Mouse (Mus musculus) CH12.LX (cell line): ENCODE measurements around the gene Vrk3. TPM values are rescaled to one million over a fixed set of nuclear protein-coding genes. Genes with fewer than 3 reads are reported as not detected.

Experiments
- DNase-seq: peaks from one replicate; pipeline ENCODE4 v3.0.0-alpha.2; 2013; ENCODE audit errors: extremely low read depth
- H3K27ac ChIP-seq: 2 replicates; pipeline ENCODE4 v1.5.1; 2012; ENCODE audit warnings: low read depth, mild to moderate bottlenecking, control low read depth, moderate library complexity; ENCODE audit not compliant: insufficient read depth
- H3K27me3 ChIP-seq: replicated peaks from 2 replicates; pipeline ENCODE3; 2012; ENCODE audit warnings: inconsistent platforms
- H3K36me3 ChIP-seq, 2 experiments: replicated peaks in 1 of 2; 2 replicates each; pipeline versions ENCODE3 to v1.6.1; 2012; ENCODE audit warnings: inconsistent platforms in 1 of 2, low read length in 1 of 2, mild to moderate bottlenecking in 1 of 2, mixed read lengths in 1 of 2, moderate library complexity in 1 of 2; ENCODE audit not compliant: control insufficient read depth in 1 of 2, insufficient read depth in 1 of 2
- H3K4me1 ChIP-seq, 2 experiments: 2 replicates each; pipeline ENCODE4 v1.6.1; 2012; ENCODE audit warnings: inconsistent platforms in 1 of 2, moderate library complexity in 1 of 2; ENCODE audit not compliant: insufficient read depth in 2 of 2, control insufficient read depth in 1 of 2
- H3K4me2 ChIP-seq: 2 replicates; pipeline ENCODE4 v1.6.1; 2012; ENCODE audit warnings: low read depth, mild to moderate bottlenecking, control low read depth; ENCODE audit not compliant: poor library complexity, insufficient read depth, severe bottlenecking
- H3K4me3 ChIP-seq, 3 experiments: fragments of 150-350 bp in 1 of 3; sonication (generic) in 1 of 3; replicated peaks in 1 of 3; 2 replicates each; pipeline versions ENCODE3 to v1.5.1; 2011 to 2012; ENCODE audit warnings: low read depth in 2 of 3, low read length in 2 of 3, mild to moderate bottlenecking in 2 of 3, moderate library complexity in 2 of 3, control low read depth in 1 of 3, improper control_type of control experiment in 1 of 3, inconsistent platforms in 1 of 3, mixed read lengths in 1 of 3; ENCODE audit not compliant: poor library complexity in 1 of 3
- H3K79me2 ChIP-seq: replicated peaks from 2 replicates; pipeline ENCODE4 v1.6.1; 2012; ENCODE audit warnings: mild to moderate bottlenecking, moderate library complexity; ENCODE audit not compliant: control insufficient read depth, poor library complexity, insufficient read depth, severe bottlenecking; ENCODE audit errors: extremely low read depth
- H3K9ac ChIP-seq: 2 replicates; pipeline ENCODE4 v1.6.1; 2012; ENCODE audit warnings: low read depth, mild to moderate bottlenecking, control low read depth, moderate library complexity; ENCODE audit not compliant: insufficient read depth
- H3K9me3 ChIP-seq: replicated peaks from 2 replicates; pipeline ENCODE3; 2012; ENCODE audit warnings: low read length, inconsistent platforms, mixed read lengths
- CHD1 ChIP-seq: IDR thresholded peaks from 2 replicates; pipeline ENCODE4 v1.6.1; 2012; ENCODE audit warnings: low read depth, low read length, improper control_type of control experiment, inconsistent platforms
- CHD2 ChIP-seq: IDR thresholded peaks from 2 replicates; pipeline ENCODE4 v1.6.1; 2011; ENCODE audit warnings: low read length, improper control_type of control experiment
- CTCF ChIP-seq, 2 experiments: IDR thresholded peaks in 1 of 2; conservative IDR thresholded peaks in 1 of 2; 2 replicates each; pipeline ENCODE4 v1.5.1; 2011 to 2012; ENCODE audit warnings: low read depth in 2 of 2, low read length in 2 of 2, improper control_type of control experiment in 1 of 2, inconsistent platforms in 1 of 2, mild to moderate bottlenecking in 1 of 2, moderate library complexity in 1 of 2
- ELF1 ChIP-seq: IDR thresholded peaks from 2 replicates; pipeline ENCODE4 v1.6.1; 2014; ENCODE audit warnings: low read depth, mild to moderate bottlenecking, inconsistent platforms, low read length, improper control_type of control experiment
- ETS1 ChIP-seq: conservative IDR thresholded peaks from 2 replicates; pipeline ENCODE4 v1.6.1; 2012; ENCODE audit warnings: low read depth, mild to moderate bottlenecking, inconsistent platforms, low read length, improper control_type of control experiment, moderate library complexity
- GABPA ChIP-seq: IDR thresholded peaks from 2 replicates; pipeline ENCODE4 v1.6.1; 2012; ENCODE audit warnings: low read depth, low read length, improper control_type of control experiment, inconsistent platforms; ENCODE audit not compliant: insufficient replicate concordance
- JUND ChIP-seq: conservative IDR thresholded peaks from 2 replicates; pipeline ENCODE4 v1.6.1; 2011; ENCODE audit warnings: low read depth, low read length, improper control_type of control experiment
- KAT2A ChIP-seq: IDR thresholded peaks from 2 replicates; pipeline ENCODE4 v1.6.1; 2012; ENCODE audit warnings: low read length, improper control_type of control experiment, inconsistent platforms; ENCODE audit not compliant: insufficient replicate concordance
- MAX ChIP-seq: IDR thresholded peaks from 2 replicates; pipeline ENCODE4 v1.6.1; 2011; ENCODE audit warnings: low read length, improper control_type of control experiment
- MAZ ChIP-seq: IDR thresholded peaks from 2 replicates; pipeline ENCODE4 v1.6.1; 2012; ENCODE audit warnings: low read depth, mild to moderate bottlenecking, inconsistent platforms, low read length, improper control_type of control experiment, moderate library complexity
- MEF2A ChIP-seq: IDR thresholded peaks from 2 replicates; pipeline ENCODE4 v1.6.1; 2014; ENCODE audit warnings: low read depth, mild to moderate bottlenecking, inconsistent platforms, low read length, improper control_type of control experiment, borderline replicate concordance
- MYC ChIP-seq: IDR thresholded peaks from 2 replicates; pipeline ENCODE4 v1.6.1; 2011; ENCODE audit warnings: low read depth, mild to moderate bottlenecking, improper control_type of control experiment, low read length
- NELFE ChIP-seq: IDR thresholded peaks from 2 replicates; pipeline ENCODE4 v1.6.1; 2011; ENCODE audit warnings: low read depth, low read length, improper control_type of control experiment
- PAX5 ChIP-seq: IDR thresholded peaks from 2 replicates; pipeline ENCODE4 v1.6.1; 2012; ENCODE audit warnings: low read length, inconsistent platforms, mixed read lengths
- POLR2AphosphoS2 ChIP-seq: IDR thresholded peaks from 2 replicates; pipeline ENCODE4 v1.6.1; 2011; ENCODE audit warnings: low read depth, low read length, improper control_type of control experiment
- RAD21 ChIP-seq: IDR thresholded peaks from 2 replicates; pipeline ENCODE4 v1.6.1; 2011; ENCODE audit warnings: low read depth, mild to moderate bottlenecking, low read length, improper control_type of control experiment, moderate library complexity
- RCOR1 ChIP-seq: conservative IDR thresholded peaks from 2 replicates; pipeline ENCODE4 v1.6.1; 2012; ENCODE audit warnings: low read depth, mild to moderate bottlenecking, inconsistent platforms, low read length, improper control_type of control experiment
- SIN3A ChIP-seq: IDR thresholded peaks from 2 replicates; pipeline ENCODE4 v1.6.1; 2012; ENCODE audit warnings: low read length, improper control_type of control experiment, inconsistent platforms
- TCF12 ChIP-seq: IDR thresholded peaks from 2 replicates; pipeline ENCODE4 v1.6.1; 2014; ENCODE audit warnings: low read depth, mild to moderate bottlenecking, inconsistent platforms, low read length, improper control_type of control experiment
- ZMIZ1 ChIP-seq: IDR thresholded peaks from 2 replicates; pipeline ENCODE4 v1.6.1; 2012; ENCODE audit warnings: low read depth, mild to moderate bottlenecking, inconsistent platforms, low read length, improper control_type of control experiment
- ZNF384 ChIP-seq: IDR thresholded peaks from 2 replicates; pipeline ENCODE4 v1.6.1; 2012; ENCODE audit warnings: low read depth, low read length, improper control_type of control experiment, inconsistent platforms
- dilution Hi-C: fragments of 300-500 bp; cut with MboI; formaldehyde crosslinking; loops from 2 replicates; pipeline ENCODE4 v1.14.3; 2020; ENCODE audit warnings: low sequenced_read_pairs; ENCODE audit not compliant: extremely low pct_unique_long_range_greater_than_20kb, extremely low pct_ligation_motif_present
- in situ Hi-C: fragments of 300-500 bp; cut with MboI; formaldehyde crosslinking; loops from 3 replicates; pipeline ENCODE4 v1.14.3; 2019; ENCODE audit warnings: low sequenced_read_pairs, low pct_ligation_motif_present, low pct_unique_long_range_greater_than_20kb, mixed read lengths
- polyA plus RNA-seq: library from polyadenylated mRNA; unstranded; fragments of >175 nt; gene quantifications from 2 replicates; pipeline ENCODE4 v1.2.1, GENCODE M21; 2012; ENCODE audit warnings: low read depth; ENCODE audit not compliant: insufficient read length
- total RNA-seq, 2 experiments: library from RNA; depleted of rRNA; stranded (reverse); fragments of 300-350 nt in 1 of 2; fragments of >200 nt in 1 of 2; gene quantifications; 2 replicates each; pipeline ENCODE4 v1.2.3; 2012 to 2014

Vrk3 gene
- total and polyA plus RNA-seq, 3 experiments = 30.0 to 50.4 (median 34.2) TPM

- TF ChIP-seq KAT2A (no peak), ELF1 (0 out of 2 replicates have a peak, but pooled peaks have one; percentile 17), CHD1 (no peak), CHD2 (peak; percentile 76)
- dilution Hi-C loops = no loop called here
- peak; percentile 57 for DNase-seq
- Histone ChIP-seq H3K9ac (no peak overlapping the region), H3K36me3 (peaks cover 0 to 12% of the 10 kb centered on the region in 2 experiments), H3K4me3 (no peak overlapping the region), H3K27me3 (no peaks in the 10 kb centered on the region), H3K4me1 (peaks cover 4 to 9% of the 10 kb centered on the region in 2 experiments), H3K27ac (no peak overlapping the region), H3K9me3 (peaks cover 11% of the 10 kb centered on the region), H3K4me2 (no peak overlapping the region), H3K79me2 (no peaks in the 10 kb centered on the region)
- in situ Hi-C loops = no loop called here
Observed at GRCm38 (mm10) chr7:44726343-44726742, 21.9 kb upstream of the Vrk3 start.

- H3K27ac ChIP-seq = no peak overlapping the region
Observed at GRCm38 (mm10) chr7:44727151-44727550, 21.1 kb upstream of the Vrk3 start.

GRCm38 (mm10) chr7:44728082-44728975 lies 19.9 kb upstream of the Vrk3 start:
- dilution Hi-C loops (no loop called here), in situ Hi-C loops (no loop called here)
- Histone ChIP-seq H3K4me1 (peaks cover 4 to 9% of the 10 kb centered on the region in 2 experiments), H3K9ac (no peak overlapping the region), H3K4me2 (no peak overlapping the region), H3K79me2 (no peaks in the 10 kb centered on the region), H3K27ac (no peak overlapping the region), H3K36me3 (peaks cover 14 to 32% of the 10 kb centered on the region in 2 experiments), H3K27me3 (no peaks in the 10 kb centered on the region), H3K9me3 (peaks cover 13% of the 10 kb centered on the region), H3K4me3 (no peak overlapping the region)
- no peak for DNase-seq
- TF ChIP-seq CHD2 (no peak), POLR2AphosphoS2 (no peak), PAX5 (no peak), RCOR1 (no peak), MEF2A (no peak), ZMIZ1 (no peak), ZNF384 (no peak)

More at GRCm38 (mm10) chr7:44727151-44727550, 21.1 kb upstream of the Vrk3 start:
- Histone ChIP-seq H3K36me3 (peaks cover 3 to 20% of the 10 kb centered on the region in 2 experiments), H3K27me3 (no peaks in the 10 kb centered on the region), H3K9ac (no peak overlapping the region), H3K79me2 (no peaks in the 10 kb centered on the region), H3K4me3 (no peak overlapping the region), H3K4me2 (no peak overlapping the region), H3K4me1 (peaks cover 4 to 9% of the 10 kb centered on the region in 2 experiments), H3K9me3 (peaks cover 11% of the 10 kb centered on the region)
- dilution Hi-C loops (no loop called here), in situ Hi-C loops (no loop called here)
- TF ChIP-seq SIN3A = no peak
- TF ChIP-seq PAX5 = no peak
- TF ChIP-seq CHD2 = no peak
- TF ChIP-seq TCF12 = no peak
- TF ChIP-seq MAX = no peak
- TF ChIP-seq ZMIZ1 = no peak
- TF ChIP-seq MAZ = no peak
- TF ChIP-seq JUND = no peak
- TF ChIP-seq ETS1 = no peak
- TF ChIP-seq CTCF (conservative IDR thresholded peaks at IDR 0.05 in 1 of 2, IDR thresholded peaks at IDR 0.05 in 1 of 2; ENCODE audit: low read depth in 2 of 2, low read length in 2 of 2) = no peak
- no peak for TF ChIP-seq RAD21
- TF ChIP-seq ELF1 = no peak
- no peak for TF ChIP-seq NELFE
- no peak for TF ChIP-seq RCOR1
- no peak for TF ChIP-seq MYC
- no peak for TF ChIP-seq GABPA
- no peak for DNase-seq
